Mouse (Mus musculus): ENCODE measurements around the gene Tmem178. TPM values are rescaled to one million over a fixed set of nuclear protein-coding genes. Genes with fewer than 3 reads are reported as not detected.
A peak's percentile ranks its signal among the peaks of the same experiment; 100 is the strongest.

The Tmem178 gene
- total RNA-seq, 2 experiments from 2014 or later = 4.4 to 4.9 TPM

- no peak for DNase-seq
These were observed 47.2 kb downstream of the Tmem178 start for GRCm38 (mm10) chr17:80991535-80992127.

GRCm38 (mm10) chr17:80997226-80997625 is 52.8 kb downstream of the Tmem178 start:
- no peak for DNase-seq

- no peak for DNase-seq
These were observed 54.5 kb downstream of the Tmem178 start for GRCm38 (mm10) chr17:80998958-80999357.

GRCm38 (mm10) chr17:81001010-81001409 is 56.6 kb downstream of the Tmem178 start:
- DNase-seq = no peak

- no peak for DNase-seq
These were observed 57.2 kb downstream of the Tmem178 start for GRCm38 (mm10) chr17:81001647-81002046.

GRCm38 (mm10) chr17:81002130-81002529 is 57.7 kb downstream of the Tmem178 start:
- no peak for DNase-seq

GRCm38 (mm10) chr17:81004454-81004853 is 60.0 kb downstream of the Tmem178 start:
- no peak for DNase-seq

- no peak for DNase-seq
These were observed 60.9 kb downstream of the Tmem178 start for GRCm38 (mm10) chr17:81005292-81005691.

GRCm38 (mm10) chr17:81009112-81009511 is 64.7 kb downstream of the Tmem178 start:
- no peak for DNase-seq

GRCm38 (mm10) chr17:81010199-81010598 is 65.8 kb downstream of the Tmem178 start:
- DNase-seq = no peak

- no peak for DNase-seq
These were observed 66.6 kb downstream of the Tmem178 start for GRCm38 (mm10) chr17:81010844-81011685.

- peak; percentile 51 for DNase-seq
These were observed 71.5 kb downstream of the Tmem178 start for GRCm38 (mm10) chr17:81015814-81016447.

GRCm38 (mm10) chr17:81017132-81017531 is 72.7 kb downstream of the Tmem178 start:
- no peak for DNase-seq

GRCm38 (mm10) chr17:81027331-81027730 is 82.9 kb downstream of the Tmem178 start:
- no peak for DNase-seq

- no peak for DNase-seq
These were observed 87.5 kb downstream of the Tmem178 start for GRCm38 (mm10) chr17:81031830-81032442.

GRCm38 (mm10) chr17:81032957-81033356 is 88.5 kb downstream of the Tmem178 start:
- DNase-seq = no peak

GRCm38 (mm10) chr17:81035354-81035753 is 90.9 kb downstream of the Tmem178 start:
- DNase-seq = no peak

GRCm38 (mm10) chr17:81038707-81039408 is 94.4 kb downstream of the Tmem178 start:
- no peak for DNase-seq

- DNase-seq = no peak
These were observed 97.2 kb downstream of the Tmem178 start for GRCm38 (mm10) chr17:81041662-81042061.

- no peak for DNase-seq
These were observed 99.9 kb downstream of the Tmem178 start for GRCm38 (mm10) chr17:81044356-81044755.

- no peak for DNase-seq
These were observed 100.7 kb downstream of the Tmem178 start for GRCm38 (mm10) chr17:81045115-81045514.

- DNase-seq = peak; percentile 68
These were observed 101.2 kb downstream of the Tmem178 start for GRCm38 (mm10) chr17:81045525-81046150.
